Mouse (Mus musculus) ovary, adult 18-20 months (tissue): ENCODE data around the gene Afg1l.

Experiments used
- DNase-seq: peaks from one replicate; pipeline ENCODE4 v3.0.0; 2022; ENCODE audit warnings: low spot score, mixed read lengths

Gene Afg1l

GRCm38 (mm10) chr10:42478341-42478720 is at the start of gene Afg1l:
Gene Afg1l (minus strand): TSS chr10:42478565.
- peak; percentile 93 for DNase-seq

DNA sequence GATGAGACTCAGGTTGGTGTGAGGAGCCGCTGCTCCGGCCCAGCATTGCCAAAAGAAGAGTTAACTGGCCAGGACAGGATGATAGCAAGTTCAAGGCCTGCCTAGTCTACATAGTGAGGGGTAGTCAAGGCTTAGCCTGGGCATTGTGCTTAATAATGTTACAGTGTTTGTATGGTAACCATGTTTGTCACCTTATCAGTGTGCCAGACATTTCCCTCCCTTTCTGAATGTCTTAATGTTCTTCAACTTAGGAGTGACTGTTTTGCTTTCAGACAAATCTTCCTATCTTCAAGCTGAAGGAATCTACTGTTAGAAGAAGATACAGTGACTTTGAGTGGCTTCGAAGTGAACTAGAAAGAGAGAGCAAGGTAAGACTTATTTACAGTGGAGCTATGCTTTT is 47.3 kb upstream of the Afg1l start:
- DNase-seq = no peak

DNA sequence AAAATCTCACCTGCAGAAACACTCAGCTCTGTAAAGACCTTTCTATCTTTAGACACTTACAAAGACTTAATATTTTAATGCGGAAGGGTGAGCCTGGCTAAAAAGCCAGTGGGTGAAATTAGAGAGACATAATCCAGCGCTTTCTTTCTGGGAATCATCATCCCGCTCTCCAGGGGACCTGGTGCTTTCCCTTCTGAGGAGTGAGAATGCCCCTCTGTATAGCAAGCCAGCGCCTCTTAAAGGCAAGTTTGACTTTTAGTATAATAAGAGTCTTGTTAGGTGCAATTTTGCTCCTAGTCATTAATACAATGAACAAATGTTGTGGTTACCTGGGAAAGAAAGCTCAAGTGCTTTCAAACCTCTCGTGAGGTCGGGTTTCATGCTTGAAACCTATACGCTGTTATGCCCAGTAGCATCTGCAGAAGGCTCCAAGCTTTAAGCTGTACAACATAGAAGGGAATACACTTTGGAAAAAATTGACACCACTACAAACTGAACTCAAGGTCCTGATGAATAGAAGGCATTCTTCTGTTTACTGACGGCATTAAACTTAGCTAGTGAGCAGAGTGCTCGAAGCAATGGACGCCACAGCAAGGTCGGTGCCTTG is 45.3 kb upstream of the Afg1l start:
- no peak for DNase-seq

DNA sequence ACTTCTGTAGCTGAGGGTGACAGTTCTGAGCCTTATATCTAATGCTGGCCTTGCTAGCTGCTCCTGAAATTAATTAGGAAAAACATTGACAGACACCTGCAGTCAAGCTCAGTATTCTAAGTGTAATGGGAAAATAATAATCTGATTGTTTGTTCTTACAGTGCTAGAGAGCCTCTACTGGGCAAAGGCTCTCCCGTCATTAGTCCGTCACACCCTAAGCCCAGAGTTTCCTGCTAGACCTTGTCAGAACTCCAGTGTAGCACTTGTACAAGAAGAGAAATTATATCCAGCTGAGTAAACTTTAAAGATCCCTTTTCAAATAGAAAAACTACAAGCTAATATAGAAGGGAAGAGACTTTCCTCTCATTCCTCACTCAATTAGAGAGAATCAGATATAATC is 44.5 kb upstream of the Afg1l start:
- no peak for DNase-seq

DNA sequence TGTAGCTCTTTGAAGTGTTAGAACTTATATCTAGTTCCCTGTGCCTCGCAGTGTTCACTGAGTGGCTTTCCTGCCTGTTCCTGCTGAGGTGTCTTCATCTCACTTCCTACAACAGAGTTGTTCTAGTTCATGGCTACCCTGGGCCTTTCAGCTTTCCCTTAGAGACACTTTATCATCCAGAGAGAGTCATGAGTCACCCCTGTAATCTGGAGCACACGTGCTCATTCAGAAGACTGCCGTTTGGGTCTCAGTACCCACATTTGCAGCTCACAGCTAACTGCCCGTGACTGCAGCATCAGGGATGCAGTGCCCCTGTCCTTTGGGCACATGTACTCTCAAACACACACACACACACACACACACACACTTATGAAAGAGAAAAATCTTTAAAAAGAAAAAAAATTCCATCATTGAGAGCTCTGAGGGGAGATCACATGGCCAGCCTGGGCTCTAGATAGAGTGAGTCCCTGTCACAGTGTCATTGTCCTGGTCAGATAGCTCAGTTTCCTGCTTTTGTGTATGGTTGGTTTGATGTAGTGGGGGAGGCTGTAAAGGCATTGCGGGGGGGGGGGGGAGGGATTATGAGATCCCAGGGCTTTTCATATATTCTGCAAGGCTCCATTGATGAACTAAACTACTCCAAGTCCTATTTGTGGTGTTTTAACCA is 43.1 kb upstream of the Afg1l start:
- no peak for DNase-seq

DNA sequence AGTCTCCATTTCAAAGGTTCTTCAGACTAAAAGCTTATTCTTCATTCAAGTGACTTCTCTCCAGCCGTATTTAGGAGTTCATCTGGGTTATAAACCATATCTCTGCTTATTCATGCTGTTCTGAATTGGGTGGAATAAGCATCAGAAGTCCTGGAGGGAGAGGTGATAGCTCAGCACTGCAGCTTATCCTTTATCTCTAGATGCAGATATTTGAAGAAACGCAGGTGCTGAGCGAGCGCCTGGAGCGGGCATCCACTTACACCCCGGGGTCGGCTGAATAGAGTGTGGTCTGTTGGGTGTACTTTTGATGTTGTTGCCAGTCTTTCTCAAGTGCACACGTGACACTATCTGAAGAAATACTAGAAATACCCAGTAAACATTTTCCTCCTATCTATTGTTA is 40.0 kb upstream of the Afg1l start:
- no peak for DNase-seq

GRCm38 (mm10) chr10:42514125-42514524 is 35.8 kb upstream of the Afg1l start:
- no peak for DNase-seq

DNA sequence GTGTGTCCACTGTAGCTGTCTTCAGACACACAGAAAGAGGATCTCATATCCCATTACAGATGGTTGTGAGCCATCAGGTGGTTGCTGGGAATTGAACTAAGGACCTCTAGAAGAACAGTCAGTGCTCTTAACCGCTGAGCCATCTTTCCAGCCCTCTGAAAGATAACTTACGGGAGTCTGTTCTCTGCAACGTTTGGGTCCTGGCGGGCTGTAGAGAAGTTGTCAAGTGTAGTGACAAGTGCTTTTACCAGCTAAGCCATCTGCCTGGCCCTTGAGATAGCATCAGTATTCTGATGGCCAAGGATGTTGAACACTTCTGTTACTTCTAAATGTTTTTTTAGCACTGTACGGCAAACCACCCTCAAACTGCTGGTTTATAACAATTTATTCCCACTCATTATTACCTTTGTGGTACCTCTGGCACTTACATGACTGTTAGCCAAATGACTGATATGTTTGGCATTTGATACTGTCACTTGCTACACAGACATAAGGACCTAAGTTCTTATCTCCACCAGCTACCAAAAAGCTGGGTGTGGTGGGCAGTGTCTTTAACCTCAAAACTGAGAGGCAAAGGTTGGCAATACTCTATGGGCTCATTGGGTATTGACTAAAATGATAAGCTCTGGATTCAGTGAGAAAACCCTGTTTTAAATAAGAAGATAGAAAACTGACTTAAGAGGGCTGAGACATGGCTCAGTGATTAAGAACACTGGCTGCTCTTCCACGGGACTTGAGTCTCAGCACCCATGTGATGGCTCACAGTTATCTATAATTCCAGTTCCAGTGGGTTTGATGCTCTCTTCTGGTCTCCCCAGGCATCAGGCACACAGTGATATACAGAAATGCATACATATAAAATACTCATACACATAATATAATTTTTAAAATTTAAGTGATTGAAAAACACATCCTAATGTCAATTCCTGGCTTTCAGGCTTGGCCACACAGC is 33.1 kb upstream of the Afg1l start:
- no peak for DNase-seq

GRCm38 (mm10) chr10:42510141-42510540 is 31.8 kb upstream of the Afg1l start:
- no peak for DNase-seq

DNA sequence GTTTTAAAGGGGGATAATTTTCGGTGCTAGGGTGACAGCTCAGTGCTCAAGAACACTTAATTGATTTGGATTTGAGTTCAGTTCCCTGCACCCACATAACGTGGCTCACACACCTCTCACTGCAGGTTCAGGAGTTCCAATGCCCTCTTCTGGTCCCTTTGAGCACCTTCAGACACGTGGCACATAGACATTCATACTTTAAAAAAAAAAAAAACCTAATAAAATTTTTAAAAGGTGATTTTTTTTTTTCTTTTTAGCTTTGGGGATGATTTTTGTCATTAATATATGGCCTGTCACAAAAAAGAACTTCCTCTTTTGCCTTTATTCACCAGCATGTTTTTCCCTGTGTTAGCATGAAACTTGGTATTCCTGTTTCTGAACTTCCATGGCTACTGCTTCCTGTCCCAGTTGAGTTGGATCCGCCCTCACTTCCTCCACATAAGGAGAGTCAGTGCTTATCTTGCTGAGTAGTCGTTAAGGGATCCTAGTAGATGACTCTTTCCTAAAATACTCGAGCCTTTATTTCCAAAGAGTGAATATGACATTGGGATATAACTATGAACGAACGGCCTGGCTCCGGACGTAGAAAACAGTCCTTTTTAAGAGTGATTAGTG is 25.8 kb upstream of the Afg1l start:
- DNase-seq = no peak

DNA sequence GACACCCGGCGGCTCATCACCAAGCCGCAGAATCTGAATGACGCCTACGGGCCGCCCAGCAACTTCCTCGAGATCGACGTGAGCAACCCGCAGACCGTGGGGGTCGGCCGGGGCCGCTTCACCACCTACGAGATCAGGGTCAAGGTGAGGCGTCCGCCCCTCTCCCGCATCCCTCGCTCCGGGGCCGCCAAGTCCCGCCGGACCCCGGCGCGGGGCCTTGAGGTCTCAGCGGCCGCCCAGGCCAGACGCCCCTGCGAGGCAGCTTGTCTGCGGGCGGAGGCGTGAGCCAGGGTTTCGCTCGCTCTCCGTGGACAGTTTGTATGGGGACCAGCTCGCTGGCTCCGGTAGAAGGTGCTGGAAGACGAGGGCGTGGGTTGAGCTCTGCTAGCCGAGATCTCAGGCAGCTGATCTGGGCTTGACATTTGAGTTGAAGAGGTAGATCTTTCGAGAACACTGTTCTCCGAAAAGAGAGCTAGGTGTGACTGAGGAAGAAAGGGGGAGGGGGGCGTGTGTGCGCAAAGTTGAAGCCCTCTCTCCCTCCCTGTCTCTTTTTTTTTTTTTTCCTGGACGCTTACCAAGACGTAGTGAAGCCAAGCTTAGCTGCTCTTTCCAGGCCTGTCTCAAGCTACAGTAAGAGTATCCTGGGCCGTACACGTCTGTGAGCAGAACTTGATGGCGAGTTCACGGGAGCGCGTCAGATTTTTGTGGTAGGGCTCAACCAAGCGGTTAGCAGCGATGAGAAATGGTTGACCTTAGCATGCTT is 24.2 kb upstream of the Afg1l start:
- peak; percentile 33 for DNase-seq

- DNase-seq = peak; percentile 98
These were observed 23.5 kb upstream of the Afg1l start, which contains the start of gene Snx3 for GRCm38 (mm10) chr10:42501775-42502348. Gene Snx3 (plus strand): TSS chr10:42502030.

GRCm38 (mm10) chr10:42501161-42501560 is 22.8 kb upstream of the Afg1l start:
- peak; percentile 15 for DNase-seq

GRCm38 (mm10) chr10:42500611-42501010 is 22.2 kb upstream of the Afg1l start:
- DNase-seq = peak; percentile 23

- DNase-seq = no peak
These were observed 14.6 kb upstream of the Afg1l start for GRCm38 (mm10) chr10:42493000-42493399.

- no peak for DNase-seq
These were observed 13.8 kb upstream of the Afg1l start for GRCm38 (mm10) chr10:42492027-42492771.

DNA sequence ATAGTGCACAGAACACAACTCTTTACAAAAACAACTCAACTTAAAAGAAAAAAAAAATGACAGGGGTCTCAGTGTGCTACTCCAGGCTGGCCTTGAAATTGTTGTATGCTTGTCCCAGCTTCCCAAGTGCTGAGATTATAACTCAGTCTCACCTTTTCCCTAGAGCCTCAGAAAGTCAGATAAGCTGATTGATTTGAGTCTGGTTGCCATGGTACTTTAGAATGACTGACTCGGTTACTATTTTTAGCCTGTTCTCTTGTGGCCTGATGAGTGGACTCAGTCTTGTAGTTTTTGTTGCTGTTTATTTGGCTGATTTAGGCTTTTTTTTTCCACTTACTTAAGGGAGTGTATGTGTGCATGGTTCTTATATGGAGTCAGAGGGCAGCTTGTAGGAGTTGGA is 12.8 kb upstream of the Afg1l start:
- DNase-seq = no peak

GRCm38 (mm10) chr10:42488606-42489296 is 10.4 kb upstream of the Afg1l start:
- DNase-seq = no peak

GRCm38 (mm10) chr10:42480719-42481118 is 2.4 kb upstream of the Afg1l start:
- DNase-seq = no peak
